Mouse (Mus musculus) cortical plate, adult 2 months (tissue): ENCODE measurements around the gene Eef1a1. TPM values are rescaled to one million over a fixed set of nuclear protein-coding genes. Genes with fewer than 3 reads are reported as not detected.
"Not testable (repeated sequence)": the region's sequence is repeated elsewhere in the genome, so short reads cannot be mapped to it uniquely, and the experiment has no call there.

Source experiments
- H3K27ac ChIP-seq: fragments of 200-500 bp; 2 replicates; pipeline ENCODE4 v1.5.1; 2012; ENCODE audit warnings: low read length, control low read depth, inconsistent platforms; ENCODE audit not compliant: insufficient read depth
- H3K4me1 ChIP-seq: fragments of 200-500 bp; 2 replicates; pipeline ENCODE4 v1.6.1; 2011; ENCODE audit warnings: low read length; ENCODE audit not compliant: control insufficient read depth, insufficient read depth
- H3K4me3 ChIP-seq: fragments of 200-500 bp; 2 replicates; pipeline ENCODE4 v1.5.1; 2011; ENCODE audit warnings: mild to moderate bottlenecking, low read length, control low read depth; ENCODE audit not compliant: insufficient read depth
- CTCF ChIP-seq: fragments of 200-500 bp; IDR thresholded peaks from 2 replicates; pipeline ENCODE4 v1.5.1; 2011; ENCODE audit warnings: mild to moderate bottlenecking, control low read depth, low read length; ENCODE audit not compliant: insufficient read depth; ENCODE audit errors: extremely low read depth
- POLR2A ChIP-seq: fragments of 200-500 bp; IDR thresholded peaks from 2 replicates; pipeline ENCODE4 v1.6.1; 2011; ENCODE audit warnings: mild to moderate bottlenecking, low read length, control low read depth; ENCODE audit not compliant: insufficient read depth; ENCODE audit errors: extremely low read depth
- polyA plus RNA-seq: library from polyadenylated mRNA; depleted of rRNA; stranded (reverse); fragments of >200 nt; gene quantifications from 2 replicates; pipeline ENCODE4 v1.2.3, GENCODE M21; 2012

Gene Eef1a1
- polyA plus RNA-seq, 1 experiment: 3,313 TPM

DNA sequence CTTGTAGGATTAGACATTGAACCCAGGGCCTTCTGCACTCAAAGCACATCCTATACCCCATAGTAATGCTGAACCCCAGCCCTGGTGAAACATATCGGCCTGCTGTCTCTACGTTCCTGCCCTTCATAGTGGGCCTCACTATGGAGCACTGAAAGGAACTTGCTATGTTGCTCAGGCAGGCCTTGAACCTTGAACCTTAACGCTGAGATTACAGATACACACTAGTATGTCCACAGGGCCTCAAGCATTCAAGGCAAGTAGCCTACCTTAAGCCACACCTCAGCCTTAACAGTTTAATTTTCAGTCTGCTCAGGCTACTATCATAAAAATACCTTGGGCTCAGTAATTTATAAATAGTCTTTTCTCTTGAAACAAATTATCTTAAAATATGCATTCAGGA is 3.3 kb upstream of the Eef1a1 start:
- Histone ChIP-seq H3K27ac (no peak overlapping the region), H3K4me3 (no peak overlapping the region), H3K4me1 (peaks cover 2% of the 10 kb centered on the region; the same call in 1 of the 2 replicates)
- TF ChIP-seq CTCF: no peak

DNA sequence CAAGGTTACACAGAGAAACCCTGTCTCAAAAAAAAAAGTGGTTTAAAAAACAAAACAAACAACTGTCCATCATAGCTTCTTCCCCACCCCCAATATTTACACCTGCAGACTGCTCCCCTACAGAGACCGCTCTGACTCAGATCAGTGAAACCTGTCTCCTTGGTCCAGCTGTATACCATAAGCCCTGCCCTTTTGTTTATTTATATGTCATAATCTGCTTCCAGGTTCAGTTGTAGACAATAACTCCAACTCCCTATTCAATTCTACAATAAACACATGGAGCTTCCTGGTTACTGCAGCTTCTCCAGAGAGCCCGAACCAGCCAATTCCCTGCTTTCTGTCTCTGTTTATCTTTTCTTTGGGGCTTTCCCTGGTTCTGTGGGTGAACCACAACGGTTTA is 2.2 kb upstream of the Eef1a1 start:
- peaks cover 2% of the 10 kb centered on the region; the same call in 1 of the 2 replicates for H3K4me1 ChIP-seq
- no peak overlapping the region for H3K4me3 ChIP-seq
- TF ChIP-seq POLR2A: no peak
- H3K27ac ChIP-seq: no peak overlapping the region

DNA sequence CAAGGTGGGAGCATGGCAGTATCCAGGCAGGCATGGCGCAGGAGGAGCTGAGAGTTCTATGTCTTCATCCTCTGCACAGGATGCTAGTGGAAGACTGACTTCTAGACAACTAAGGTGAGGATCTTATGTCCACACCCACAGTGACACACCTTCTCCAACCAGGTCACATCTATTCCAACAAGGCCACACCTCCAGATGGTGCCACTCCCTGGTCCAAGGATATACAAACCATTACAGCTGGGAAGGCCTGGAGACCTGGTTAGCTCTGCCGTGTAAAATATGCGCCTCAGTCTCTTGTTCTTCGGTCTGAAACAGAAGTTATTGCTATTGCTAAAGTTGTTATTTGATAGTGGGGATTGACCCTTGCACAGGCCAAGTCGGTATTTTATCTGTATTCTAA is 930 bp downstream of the Eef1a1 start:
- H3K4me3 ChIP-seq, H3K27ac ChIP-seq, H3K4me1 ChIP-seq: not testable (repeated sequence)

DNA sequence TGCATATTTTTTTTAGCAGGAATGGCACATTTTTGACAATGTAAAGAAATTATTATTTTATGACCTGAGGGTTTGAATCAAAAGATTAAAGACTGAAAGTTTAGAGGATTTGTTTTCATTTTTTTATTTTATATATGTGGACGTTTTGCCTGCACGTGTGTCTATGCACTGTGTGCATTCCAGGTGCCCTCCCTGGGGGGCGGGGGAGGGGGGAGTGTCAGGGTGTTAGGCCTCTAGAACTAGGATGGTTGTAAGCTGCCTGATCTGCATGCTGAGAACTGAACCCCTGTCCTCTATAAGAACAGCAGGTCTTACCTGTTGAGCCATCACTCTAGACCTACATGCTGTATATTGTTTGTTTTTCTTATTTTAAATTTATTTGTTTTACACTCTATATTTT is 4.3 kb downstream of the Eef1a1 start:
- TF ChIP-seq POLR2A (no peak), CTCF (no peak)
- H3K27ac ChIP-seq: no peak overlapping the region
- peaks cover 4% of the 10 kb centered on the region; the same call in 1 of the 2 replicates for H3K4me1 ChIP-seq
- no peak overlapping the region for H3K4me3 ChIP-seq

DNA sequence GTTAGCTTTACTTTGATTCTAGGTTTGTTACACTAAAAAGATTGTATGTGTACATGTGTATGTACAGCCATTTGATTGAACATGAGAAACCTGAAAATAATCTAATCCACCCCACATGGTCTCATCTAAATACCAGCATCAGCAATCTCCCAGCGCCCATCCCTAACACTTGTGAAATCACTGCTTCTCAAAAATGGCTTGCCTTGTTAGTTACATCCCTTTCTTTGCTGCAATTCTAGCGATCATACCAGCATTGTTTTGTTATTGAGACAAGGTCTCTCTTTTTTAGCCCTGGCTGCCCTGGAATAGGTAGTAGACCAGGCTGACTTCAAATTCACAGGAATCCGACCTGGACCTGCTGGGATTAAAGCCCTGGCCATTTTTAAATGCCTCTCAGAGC is 6.6 kb downstream of the Eef1a1 start:
- H3K27ac ChIP-seq: peak overlapping the region; percentile 91; the same call in 1 of the 2 replicates
- peaks cover 5% of the 10 kb centered on the region; the same call in 1 of the 2 replicates for H3K4me1 ChIP-seq
- no peak for TF ChIP-seq CTCF
- H3K4me3 ChIP-seq: peak overlapping the region; percentile 80; the same call in 1 of the 2 replicates

DNA sequence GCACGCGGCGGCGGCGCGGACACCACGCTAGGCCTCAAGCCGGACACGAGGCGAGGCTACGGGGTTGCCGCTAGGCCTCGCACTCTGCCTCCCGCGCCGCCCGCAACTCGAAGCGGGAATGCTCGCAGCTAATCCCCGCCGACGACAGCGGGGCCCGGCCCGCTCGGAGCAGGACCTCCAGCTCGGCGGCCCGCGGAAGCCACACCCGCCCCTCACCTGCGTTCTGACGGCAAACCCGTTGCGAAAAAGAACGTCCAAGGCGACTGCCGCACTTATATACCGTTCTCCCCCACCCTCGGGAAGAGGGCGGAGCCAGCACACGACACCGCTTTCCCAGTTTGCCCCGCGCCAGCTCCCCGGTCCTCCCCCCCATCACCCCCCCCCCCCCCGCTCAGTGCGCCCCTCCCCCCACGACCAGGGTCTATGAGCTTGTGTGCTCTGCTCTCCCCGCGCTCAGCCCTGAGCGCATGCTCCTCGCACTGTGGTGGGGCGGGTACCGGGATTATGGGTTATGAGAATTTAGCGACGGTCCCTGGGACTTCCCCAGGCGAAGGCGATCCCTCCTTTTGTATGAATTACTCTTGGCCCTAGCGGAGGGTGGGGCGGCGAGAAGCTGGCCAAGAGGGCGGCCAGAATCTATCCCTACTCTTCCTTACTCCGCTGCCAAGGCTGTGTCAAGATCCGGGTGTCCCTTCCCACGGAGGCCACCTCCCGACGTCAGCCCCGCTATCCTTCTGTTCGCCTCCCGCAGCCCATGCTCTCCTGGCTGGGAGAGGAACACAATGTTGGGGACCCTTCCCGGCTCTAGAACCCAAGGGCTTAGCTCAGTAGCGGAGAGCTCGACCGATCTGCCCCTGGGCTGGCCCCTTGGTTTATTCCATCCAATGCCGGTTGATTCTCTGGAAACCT is 7.3 kb downstream of the Eef1a1 start:
- TF ChIP-seq CTCF (no peak), POLR2A (peak; percentile 100)
- Histone ChIP-seq H3K4me1 (peaks cover 5% of the 10 kb centered on the region; the same call in 1 of the 2 replicates), H3K4me3 (peak overlapping the region; percentile 80)

DNA sequence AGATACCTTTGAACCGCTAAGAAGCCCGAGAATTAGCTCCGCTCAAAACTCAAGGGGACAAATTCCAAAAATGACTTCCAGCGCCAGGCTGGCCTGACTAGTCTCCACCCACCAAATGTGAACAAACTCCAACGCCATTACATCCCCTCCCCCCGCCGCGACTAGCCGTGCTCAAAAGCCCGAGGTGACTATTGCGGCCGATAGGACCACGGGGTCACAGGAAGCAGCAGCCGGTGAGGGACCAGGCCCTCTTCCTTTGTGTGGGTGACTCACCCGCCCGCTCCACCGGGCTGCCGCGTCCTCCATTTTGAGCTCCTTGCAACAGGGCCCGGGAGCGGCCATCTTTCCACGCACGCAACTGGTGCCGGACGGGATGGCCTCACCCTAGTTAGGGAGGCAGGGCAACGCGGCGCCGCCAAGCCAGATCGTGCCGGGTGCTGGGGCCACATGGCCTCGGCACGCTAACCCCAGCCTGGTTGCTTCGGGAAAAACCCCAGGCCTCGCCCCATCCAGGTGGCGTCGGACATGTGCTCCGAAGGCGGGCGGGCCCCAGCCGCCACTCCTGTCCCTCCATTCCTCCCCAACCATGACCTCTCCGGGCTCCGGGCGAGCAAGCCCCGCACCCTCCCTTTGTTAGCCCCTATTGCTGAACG is 8.1 kb downstream of the Eef1a1 start:
- H3K4me3 ChIP-seq: peak overlapping the region; percentile 80
- H3K27ac ChIP-seq: peak overlapping the region; percentile 88
- TF ChIP-seq CTCF (no peak), POLR2A (peak; percentile 22; the same call in 1 of the 2 replicates)
- H3K4me1 ChIP-seq: peaks cover 5% of the 10 kb centered on the region; the same call in 1 of the 2 replicates

More for the DNA sequence above, 7.3 kb downstream of the Eef1a1 start:
- peak overlapping the region; percentile 91 for H3K27ac ChIP-seq

DNA sequence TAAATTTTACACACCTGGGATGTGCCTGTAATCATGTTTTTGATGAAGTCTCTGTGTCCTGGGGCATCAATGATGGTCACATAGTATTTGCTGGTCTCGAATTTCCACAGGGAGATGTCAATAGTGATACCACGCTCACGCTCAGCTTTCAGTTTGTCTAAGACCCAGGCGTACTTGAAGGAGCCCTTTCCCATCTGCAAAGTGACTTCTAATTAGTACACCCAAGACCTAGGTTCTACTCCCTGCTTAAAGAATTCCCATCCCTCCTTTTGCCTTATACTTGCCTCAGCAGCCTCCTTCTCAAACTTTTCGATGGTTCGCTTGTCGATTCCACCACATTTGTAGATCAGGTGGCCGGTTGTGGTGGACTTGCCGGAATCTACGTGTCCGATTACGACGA is 8.7 kb downstream of the Eef1a1 start:
- Histone ChIP-seq H3K4me3 (peak overlapping the region; percentile 80), H3K27ac (peak overlapping the region; percentile 88; the same call in 1 of the 2 replicates)
- not testable (repeated sequence) for H3K4me1 ChIP-seq

DNA sequence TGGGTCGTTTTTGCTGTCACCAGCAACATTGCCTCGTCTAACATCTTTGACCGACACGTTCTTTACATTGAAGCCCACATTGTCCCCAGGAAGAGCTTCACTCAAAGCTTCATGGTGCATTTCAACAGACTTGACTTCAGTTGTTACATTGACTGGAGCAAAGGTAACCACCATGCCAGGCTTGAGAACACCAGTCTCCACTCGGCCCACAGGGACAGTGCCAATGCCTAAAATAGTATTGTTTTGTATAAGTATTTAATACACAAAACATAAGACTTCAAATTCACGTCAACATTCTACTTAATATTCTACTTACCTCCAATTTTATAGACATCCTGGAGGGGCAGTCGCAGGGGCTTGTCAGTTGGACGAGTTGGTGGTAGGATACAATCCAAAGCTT is 9.6 kb downstream of the Eef1a1 start:
- H3K4me3 ChIP-seq, H3K4me1 ChIP-seq, H3K27ac ChIP-seq: not testable (repeated sequence)

DNA sequence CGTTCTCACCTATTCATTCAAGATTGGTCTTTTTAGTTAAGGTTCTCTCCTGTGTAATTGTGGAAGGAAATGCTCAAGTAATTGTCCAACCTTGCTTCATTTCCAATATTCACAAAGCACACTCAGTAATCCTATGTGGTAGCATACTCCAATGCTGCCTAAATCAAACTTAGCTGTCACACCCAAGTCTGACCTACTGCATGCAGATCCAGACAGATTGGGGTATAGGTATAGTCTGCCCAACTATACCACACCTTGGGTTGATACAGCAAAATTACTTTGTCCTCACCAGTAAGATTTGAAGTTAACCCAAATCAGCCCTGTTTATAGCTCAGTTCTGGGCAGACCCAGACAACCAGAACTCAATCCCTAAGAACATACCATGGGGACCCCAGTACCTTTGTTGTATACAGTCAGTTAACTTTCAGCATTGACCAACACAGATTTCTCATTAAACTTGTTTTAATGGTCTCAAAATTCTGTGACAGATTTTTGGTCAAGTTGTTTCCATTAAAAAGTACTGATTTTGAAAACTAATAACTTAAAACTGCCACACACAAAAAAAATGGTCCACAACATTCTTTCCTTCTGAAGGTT is 10.8 kb downstream of the Eef1a1 start:
- not testable (repeated sequence) for H3K27ac ChIP-seq, H3K4me3 ChIP-seq, H3K4me1 ChIP-seq
